Mouse (Mus musculus) kidney, embryonic 16.5 days (tissue): ENCODE measurements around the gene Olfr329-ps. TPM values are rescaled to one million over a fixed set of nuclear protein-coding genes. Genes with fewer than 3 reads are reported as not detected.
"Not testable (repeated sequence)": the region's sequence is repeated elsewhere in the genome, so short reads cannot be mapped to it uniquely, and the experiment has no call there.

Source experiments
- ATAC-seq: fragments of 200-750 bp; cut with Nextera tagmentation; 2 replicates; pipeline ENCODE4 v1.8.0; 2017; ENCODE audit warnings: moderate TSS enrichment; ENCODE audit not compliant: low FRiP score, low TSS enrichment
- H3K27ac ChIP-seq: fragments of 300-500 bp; sonication (generic); 2 replicates; pipeline ENCODE4 v1.5.1; 2014; ENCODE audit warnings: low read length
- H3K27me3 ChIP-seq: fragments of 300-500 bp; sonication (generic); 2 replicates; pipeline ENCODE4 v1.6.1; 2014; ENCODE audit warnings: low read length, control low read depth, mixed read lengths; ENCODE audit not compliant: insufficient read depth
- H3K36me3 ChIP-seq: fragments of 300-500 bp; sonication (generic); 2 replicates; pipeline ENCODE4 v1.6.1; 2014; ENCODE audit warnings: low read length, control low read depth, mixed read lengths; ENCODE audit not compliant: insufficient read depth
- H3K4me1 ChIP-seq: fragments of 300-500 bp; sonication (generic); 2 replicates; pipeline ENCODE4 v1.6.1; 2014; ENCODE audit warnings: low read length, control low read depth, mixed read lengths; ENCODE audit not compliant: insufficient read depth
- H3K4me2 ChIP-seq: fragments of 300-500 bp; sonication (generic); replicated peaks from 2 replicates; pipeline ENCODE4 v1.6.1; 2014; ENCODE audit warnings: low read depth, low read length
- H3K4me3 ChIP-seq: fragments of 300-500 bp; sonication (generic); 2 replicates; pipeline ENCODE4 v1.5.1; 2014; ENCODE audit warnings: mild to moderate bottlenecking, low read length
- H3K9ac ChIP-seq: fragments of 300-500 bp; sonication (generic); replicated peaks from 2 replicates; pipeline ENCODE4 v1.6.1; 2014; ENCODE audit warnings: low read length
- H3K9me3 ChIP-seq: fragments of 300-500 bp; sonication (generic); 2 replicates; pipeline ENCODE4 v1.6.1; 2016; ENCODE audit warnings: low read length, control low read depth
- WGBS: fragments of 180-500 bp; shearing (Covaris S2); extraction: QIAGEN DNeasy Blood & Tissue Kit; methylation state at CpG from one replicate; pipeline ENCODE4 v1.1.7; 2014; 5-methylcytosine and 5-hydroxymethylcytosine counted together
- polyA plus RNA-seq: library from polyadenylated mRNA; unstranded; fragments of >200 nt; fragmentation: Nextera tagmentation; extraction: Ambion mirVana; gene quantifications from 2 replicates; pipeline ENCODE4 v1.2.1, GENCODE M21; 2015

Gene Olfr329-ps
- polyA plus RNA-seq, result not detected in 2 replicates

DNA sequence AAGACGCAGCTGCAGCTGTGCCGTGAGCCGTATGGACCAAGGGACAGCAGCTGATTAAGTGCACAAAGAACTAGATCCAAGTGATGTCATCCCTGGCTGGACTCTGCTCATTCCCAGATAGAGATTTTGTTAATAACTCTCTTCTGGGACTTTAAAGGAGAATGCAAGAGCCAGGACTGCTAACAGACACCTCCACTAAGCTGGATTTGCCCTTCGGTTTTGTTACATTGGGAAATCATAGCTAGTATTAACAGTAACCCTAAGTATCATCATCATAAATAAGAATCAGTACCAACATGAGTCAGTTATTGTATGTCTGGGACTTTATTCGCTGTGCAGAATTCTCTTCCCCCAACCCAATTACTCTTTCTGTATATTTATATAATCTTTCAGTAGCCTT is at the start of gene Olfr329-ps:
TSS of gene Olfr329-ps (minus strand) at position 101 of the 400 bp plus-strand sequence.
- no peaks in the 10 kb centered on the region for H3K36me3 ChIP-seq
- H3K27me3 ChIP-seq, result no peaks in the 10 kb centered on the region
- no peak within 1 kb of the TSS for H3K4me2 ChIP-seq
- WGBS, result 77% methylated on average over 5 of the region's 5 CpGs
- no peak within 1 kb of the TSS for H3K4me3 ChIP-seq
- no peak within 1 kb of the TSS for H3K27ac ChIP-seq
- no peak for ATAC-seq
- H3K9me3 ChIP-seq, result no peaks in the 10 kb centered on the region
- no peaks in the 10 kb centered on the region for H3K4me1 ChIP-seq
- no peak within 1 kb of the TSS for H3K9ac ChIP-seq

DNA sequence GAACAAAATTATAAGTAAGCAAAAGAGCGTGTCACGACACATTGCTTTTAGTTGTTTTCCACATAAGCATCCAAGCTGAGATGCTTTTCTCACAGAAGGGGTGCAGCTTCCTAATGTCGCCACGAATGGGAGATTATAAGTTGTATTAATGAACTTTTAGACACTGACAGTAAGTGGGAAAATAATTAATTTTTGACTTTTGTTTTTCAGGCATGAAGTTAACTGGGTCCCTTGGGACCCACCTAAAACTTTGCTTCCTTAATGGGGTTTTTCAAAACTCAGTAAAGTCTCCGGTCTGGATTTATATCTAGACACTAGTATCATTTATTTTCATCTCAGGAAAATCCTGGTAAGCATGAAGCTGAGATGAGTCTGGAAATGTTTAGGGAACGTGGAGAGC is 48.6 kb upstream of the Olfr329-ps start, which contains the start of gene Olfr324:
TSS of gene Olfr324 (plus strand) at position 301 of the 400 bp plus-strand sequence.
- Histone ChIP-seq H3K27me3 (no peaks in the 10 kb centered on the region), H3K9me3 (no peaks in the 10 kb centered on the region), H3K36me3 (no peaks in the 10 kb centered on the region), H3K27ac (no peak within 1 kb of the TSS), H3K4me2 (no peak within 1 kb of the TSS), H3K4me1 (no peaks in the 10 kb centered on the region), H3K4me3 (no peak within 1 kb of the TSS), H3K9ac (no peak within 1 kb of the TSS)
- ATAC-seq, result no peak
- WGBS, result 80% methylated on average over 6 of the region's 6 CpGs

DNA sequence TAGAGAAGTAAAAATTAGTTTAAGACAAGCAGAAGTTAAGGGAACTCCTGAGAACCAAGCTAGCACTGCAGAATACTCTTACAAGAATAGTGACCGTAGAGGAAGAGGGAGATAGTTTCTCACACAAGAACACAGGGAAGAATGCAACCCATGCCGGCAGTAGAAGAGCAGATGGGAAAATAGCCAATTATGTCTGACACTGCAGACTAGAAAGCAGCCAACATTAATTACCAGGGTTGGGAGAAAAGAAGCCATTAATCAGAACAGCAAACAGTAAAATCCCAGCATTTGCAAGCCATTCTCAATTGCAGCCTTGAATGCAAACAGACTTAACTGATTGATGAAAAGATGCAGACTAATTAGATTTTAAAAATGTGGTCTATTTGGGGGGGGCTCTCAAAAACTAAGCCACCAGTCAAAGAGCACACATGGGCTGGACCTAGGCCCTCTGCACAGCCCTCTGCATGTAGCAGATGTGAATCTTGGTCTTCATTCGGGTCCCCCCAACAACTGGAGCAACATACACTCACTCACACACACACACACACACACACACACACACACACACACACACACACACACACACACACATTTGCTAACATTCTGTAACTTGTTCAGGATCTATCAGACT is 42.5 kb upstream of the Olfr329-ps start:
- H3K4me2 ChIP-seq, result no peak overlapping the region
- H3K4me1 ChIP-seq, result no peaks in the 10 kb centered on the region
- no peaks in the 10 kb centered on the region for H3K27me3 ChIP-seq
- no peaks in the 10 kb centered on the region for H3K9me3 ChIP-seq
- ATAC-seq, result no peak
- no peaks in the 10 kb centered on the region for H3K36me3 ChIP-seq
- WGBS, result 66% methylated on average over 3 of the region's 3 CpGs
- H3K27ac ChIP-seq, result no peak overlapping the region
- H3K4me3 ChIP-seq, result no peak overlapping the region
- H3K9ac ChIP-seq, result no peak overlapping the region

DNA sequence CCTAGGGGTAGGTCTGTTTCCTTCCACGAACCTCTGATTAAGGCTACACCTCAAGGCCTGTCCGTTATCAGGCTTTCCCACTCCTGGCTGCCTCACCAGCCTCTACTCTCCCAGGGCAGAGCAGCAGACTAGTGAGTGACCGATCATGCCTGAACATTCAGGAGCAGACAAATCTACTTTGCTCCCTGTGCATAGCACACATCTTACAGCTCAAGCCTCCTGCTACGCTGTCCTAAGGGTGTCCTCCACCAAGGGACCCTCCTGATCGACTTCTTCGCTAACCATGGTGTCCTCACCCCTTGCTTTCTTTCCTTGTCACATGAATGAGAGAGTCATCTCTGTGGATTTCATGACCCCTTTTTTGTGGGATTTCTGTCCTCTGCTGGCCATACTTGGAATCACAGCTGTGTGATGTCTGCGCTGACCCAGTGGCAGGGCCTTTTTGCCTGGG is 41.7 kb upstream of the Olfr329-ps start:
- H3K4me3 ChIP-seq, result no peak overlapping the region
- no peaks in the 10 kb centered on the region for H3K9me3 ChIP-seq
- no peak overlapping the region for H3K4me2 ChIP-seq
- H3K36me3 ChIP-seq, result no peaks in the 10 kb centered on the region
- no peak overlapping the region for H3K9ac ChIP-seq
- 75% methylated on average over 7 of the region's 7 CpGs for WGBS
- H3K27ac ChIP-seq, result no peak overlapping the region
- no peak for ATAC-seq
- H3K4me1 ChIP-seq, result no peaks in the 10 kb centered on the region
- no peaks in the 10 kb centered on the region for H3K27me3 ChIP-seq

DNA sequence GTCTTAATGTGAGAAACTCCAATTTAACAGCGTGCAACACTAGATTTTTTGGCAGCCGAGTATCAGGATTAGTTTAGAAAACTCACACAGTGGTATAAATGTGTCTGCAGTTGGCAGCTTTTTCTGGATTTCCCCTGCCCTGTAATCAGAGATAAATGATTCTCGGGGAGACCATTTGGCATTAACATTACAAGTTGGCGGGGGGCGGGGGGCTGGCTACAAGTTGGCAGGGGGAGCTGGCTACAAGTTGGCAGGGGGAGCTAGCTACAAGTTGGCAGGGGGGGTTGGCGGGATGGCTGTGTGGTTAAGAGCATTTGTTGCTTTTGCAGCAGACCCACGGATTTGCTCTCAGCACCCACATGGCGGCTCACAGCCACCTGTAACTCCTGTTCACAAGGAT is 32.4 kb upstream of the Olfr329-ps start:
- no peak for ATAC-seq
- Histone ChIP-seq H3K36me3 (no peaks in the 10 kb centered on the region), H3K9ac (no peak overlapping the region), H3K4me1 (no peaks in the 10 kb centered on the region), H3K27me3 (no peaks in the 10 kb centered on the region), H3K4me3 (no peak overlapping the region), H3K4me2 (no peak overlapping the region), H3K9me3 (no peaks in the 10 kb centered on the region), H3K27ac (no peak overlapping the region)
- 80% methylated on average over 8 of the region's 8 CpGs for WGBS

DNA sequence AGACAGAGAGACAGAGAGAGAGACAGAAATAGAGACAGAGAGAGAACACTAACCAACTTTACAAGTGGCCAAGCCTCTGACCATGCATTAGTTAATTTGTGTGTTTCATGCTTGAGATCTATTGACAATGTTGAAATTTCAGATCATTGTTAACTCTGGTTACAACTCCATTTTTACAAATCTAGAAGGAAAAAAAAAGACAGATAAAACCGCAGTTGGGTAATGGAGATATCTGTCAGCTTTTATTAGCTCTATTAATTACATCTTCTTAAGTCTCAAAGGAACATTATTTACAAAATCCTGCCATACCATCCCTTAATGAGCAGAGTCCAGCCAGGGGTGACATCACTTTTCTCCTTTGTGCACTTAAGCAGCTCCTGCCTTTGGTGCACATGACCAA is 31.2 kb upstream of the Olfr329-ps start, which contains the start of gene Olfr325:
TSS of gene Olfr325 (plus strand) at position 301 of the 400 bp plus-strand sequence.
- no peak within 1 kb of the TSS for H3K27ac ChIP-seq
- no peak within 1 kb of the TSS for H3K4me2 ChIP-seq
- no peaks in the 10 kb centered on the region for H3K36me3 ChIP-seq

DNA sequence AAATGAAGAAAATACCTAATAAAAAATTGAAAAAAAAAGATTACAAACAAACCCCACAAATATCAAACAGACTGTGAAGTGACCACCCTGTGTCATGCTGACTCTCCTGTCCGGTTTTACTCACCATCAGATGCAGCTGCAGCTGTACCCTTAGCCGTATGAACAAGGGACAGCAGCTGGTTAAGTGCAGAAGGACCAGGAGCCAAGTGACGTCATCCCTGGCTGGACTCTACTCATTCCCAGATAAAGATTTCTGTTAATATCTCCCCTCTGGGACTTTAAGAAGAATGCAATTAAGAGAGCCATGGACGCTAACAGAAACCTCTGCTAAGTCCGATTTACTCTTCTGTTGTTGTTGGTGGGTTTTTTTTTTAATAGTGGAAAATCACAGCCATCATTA is 24.2 kb upstream of the Olfr329-ps start, which contains the start of gene Olfr224:
TSS of gene Olfr224 (minus strand) at position 149 of the 400 bp plus-strand sequence.
- no peak within 1 kb of the TSS for H3K27ac ChIP-seq
- WGBS, result 67% methylated on average over 5 of the region's 5 CpGs
- no peaks in the 10 kb centered on the region for H3K36me3 ChIP-seq
- H3K4me3 ChIP-seq, result no peak within 1 kb of the TSS
- H3K9me3 ChIP-seq, result no peaks in the 10 kb centered on the region
- H3K4me1 ChIP-seq, result no peaks in the 10 kb centered on the region
- ATAC-seq, result no peak
- no peak within 1 kb of the TSS for H3K9ac ChIP-seq
- H3K4me2 ChIP-seq, result no peak within 1 kb of the TSS
- no peaks in the 10 kb centered on the region for H3K27me3 ChIP-seq

More for the DNA sequence above, 31.2 kb upstream of the Olfr329-ps start, which contains the start of gene Olfr325:
- H3K9ac ChIP-seq, result no peak within 1 kb of the TSS
- H3K9me3 ChIP-seq, result no peaks in the 10 kb centered on the region
- WGBS, result 61% methylated on average over 1 of the region's 1 CpGs
- no peak within 1 kb of the TSS for H3K4me3 ChIP-seq
- no peaks in the 10 kb centered on the region for H3K4me1 ChIP-seq
- no peak for ATAC-seq
- no peaks in the 10 kb centered on the region for H3K27me3 ChIP-seq

DNA sequence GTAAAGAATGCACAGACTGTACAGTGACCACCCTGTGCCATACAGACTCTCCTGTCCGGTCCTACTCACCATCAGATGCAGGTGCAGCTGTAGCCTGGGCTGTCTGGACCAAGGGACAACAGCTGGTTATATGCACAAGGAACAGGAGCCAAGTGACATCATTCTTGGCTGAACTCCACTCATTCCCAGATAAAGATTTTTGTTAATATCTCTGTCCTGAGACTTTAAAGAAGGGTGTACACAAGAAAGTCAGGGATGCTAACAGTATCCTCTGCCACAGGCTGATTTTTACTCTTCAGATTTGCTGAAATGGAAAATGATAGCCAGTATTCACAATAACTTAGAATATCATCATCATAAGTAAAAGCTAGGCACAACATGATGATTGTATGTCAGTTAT is 9.3 kb upstream of the Olfr329-ps start, which contains the start of gene Olfr328:
TSS of gene Olfr328 (minus strand) at position 101 of the 400 bp plus-strand sequence.
- WGBS, result 91% methylated on average over 1 of the region's 1 CpGs
- H3K27me3 ChIP-seq, result no peaks in the 10 kb centered on the region
- no peak within 1 kb of the TSS for H3K4me2 ChIP-seq
- no peak within 1 kb of the TSS for H3K9ac ChIP-seq
- no peaks in the 10 kb centered on the region for H3K4me1 ChIP-seq
- H3K4me3 ChIP-seq, result no peak within 1 kb of the TSS
- H3K27ac ChIP-seq, result no peak within 1 kb of the TSS
- no peaks in the 10 kb centered on the region for H3K36me3 ChIP-seq
- no peaks in the 10 kb centered on the region for H3K9me3 ChIP-seq
- no peak for ATAC-seq

DNA sequence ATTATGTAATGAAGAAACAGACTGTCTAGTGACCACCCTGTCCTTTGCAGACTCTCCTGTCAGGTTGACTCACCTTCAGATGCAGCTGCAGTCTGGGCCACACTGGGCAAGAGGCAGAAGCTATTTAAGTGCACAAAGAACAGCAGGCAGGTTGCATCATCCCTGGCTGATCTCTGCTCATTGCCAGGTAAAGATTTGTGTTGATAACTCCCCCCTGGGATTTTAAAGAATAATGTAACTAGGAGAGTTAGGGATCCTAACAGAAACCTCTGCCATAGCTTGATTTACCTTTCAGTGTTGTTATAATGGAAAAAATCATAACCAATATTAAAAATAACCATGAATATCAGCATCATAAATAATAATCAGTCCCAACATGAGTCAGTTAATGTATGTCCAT is 11.5 kb downstream of the Olfr329-ps start, which contains the start of gene Olfr330:
TSS of gene Olfr330 (minus strand) at position 101 of the 400 bp plus-strand sequence.
- not testable (repeated sequence) for H3K9ac ChIP-seq, H3K4me1 ChIP-seq, H3K4me2 ChIP-seq, H3K9me3 ChIP-seq, ATAC-seq, H3K4me3 ChIP-seq, H3K27ac ChIP-seq, H3K36me3 ChIP-seq, H3K27me3 ChIP-seq

DNA sequence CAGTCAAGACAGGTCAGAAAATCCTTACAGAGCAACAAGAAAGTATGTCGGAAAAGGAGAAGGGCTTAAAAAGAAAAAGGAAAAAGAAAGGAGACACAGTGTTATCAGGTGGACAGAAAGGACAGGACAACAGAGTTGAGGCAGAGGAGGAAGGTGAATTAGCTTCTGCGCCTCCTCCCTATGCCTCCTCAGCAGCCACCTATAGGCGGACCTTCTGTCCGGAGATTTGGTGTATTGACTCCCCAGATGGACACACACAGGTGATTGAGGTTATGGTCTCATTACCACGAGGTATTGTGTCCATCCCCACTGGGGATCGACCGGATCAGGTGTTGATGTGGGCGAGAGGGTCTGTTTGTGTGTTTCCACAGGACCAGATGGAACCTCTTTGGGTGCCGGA is 26.5 kb downstream of the Olfr329-ps start:
- H3K4me1 ChIP-seq, H3K4me3 ChIP-seq, H3K36me3 ChIP-seq, ATAC-seq, H3K9me3 ChIP-seq, H3K27ac ChIP-seq, H3K27me3 ChIP-seq, H3K9ac ChIP-seq, H3K4me2 ChIP-seq: not testable (repeated sequence)
- WGBS, result 92% methylated on average over 6 of the region's 9 CpGs
